Mouse (Mus musculus) liver, embryonic 14.5 days (tissue): ENCODE measurements around the gene Dnajc21. TPM values are rescaled to one million over a fixed set of nuclear protein-coding genes. Genes with fewer than 3 reads are reported as not detected.
"Not testable (repeated sequence)": the region's sequence is repeated elsewhere in the genome, so short reads cannot be mapped to it uniquely, and the experiment has no call there.

ENCODE experiments used
- ATAC-seq: fragments of 200-750 bp; cut with Nextera tagmentation; 2 replicates; pipeline ENCODE4 v1.8.0; 2017; ENCODE audit warnings: moderate number of reproducible peaks, mild to moderate bottlenecking, moderate library complexity; ENCODE audit not compliant: insufficient read depth
- DNase-seq, 3 experiments: peaks; one replicate each; pipeline ENCODE4 v3.0.0-alpha.2; 2012 to 2013; ENCODE audit warnings: low read depth in 3 of 3, low spot score in 3 of 3
- H3K27ac ChIP-seq: fragments of 300-500 bp; sonication (generic); 2 replicates; pipeline ENCODE4 v1.5.1; 2014; ENCODE audit warnings: moderate library complexity, mild to moderate bottlenecking, control low read depth, inconsistent platforms
- H3K27me3 ChIP-seq: fragments of 300-500 bp; sonication (generic); 2 replicates; pipeline ENCODE4 v1.6.1; 2014; ENCODE audit warnings: mild to moderate bottlenecking, low read length, moderate library complexity; ENCODE audit not compliant: control insufficient read depth, insufficient read depth
- H3K36me3 ChIP-seq: fragments of 300-500 bp; sonication (generic); replicated peaks from 2 replicates; pipeline ENCODE4 v1.6.1; 2014; ENCODE audit warnings: low read depth; ENCODE audit not compliant: control insufficient read depth, insufficient read depth
- H3K4me1 ChIP-seq, 2 experiments: fragments of 200-500 bp in 1 of 2; fragments of 300-500 bp in 1 of 2; sonication (generic) in 1 of 2; replicated peaks; 2 replicates each; pipeline ENCODE4 v1.6.1; 2012 to 2014; ENCODE audit warnings: antibody characterized with exemption in 1 of 2, inconsistent platforms in 1 of 2, low read length in 1 of 2; ENCODE audit not compliant: control insufficient read depth in 2 of 2, insufficient read depth in 2 of 2
- H3K4me2 ChIP-seq: fragments of 300-500 bp; sonication (generic); 2 replicates; pipeline ENCODE4 v1.6.1; 2014; ENCODE audit warnings: low read depth, mild to moderate bottlenecking, control low read depth, moderate library complexity
- H3K4me3 ChIP-seq, 2 experiments: fragments of 200-500 bp in 1 of 2; fragments of 300-500 bp in 1 of 2; sonication (generic) in 1 of 2; 2 replicates each; pipeline ENCODE4 v1.5.1; 2012 to 2014; ENCODE audit warnings: low read depth in 2 of 2, low read length in 2 of 2, mild to moderate bottlenecking in 2 of 2, control low read depth in 1 of 2, inconsistent platforms in 1 of 2, moderate library complexity in 1 of 2; ENCODE audit not compliant: insufficient read depth in 1 of 2
- H3K9ac ChIP-seq: fragments of 300-500 bp; sonication (generic); replicated peaks from 2 replicates; pipeline ENCODE4 v1.6.1; 2014; ENCODE audit warnings: mild to moderate bottlenecking, control low read depth, moderate library complexity
- H3K9me3 ChIP-seq: fragments of 300-500 bp; sonication (generic); 2 replicates; pipeline ENCODE4 v1.6.1; 2016; ENCODE audit warnings: low read length, mixed read lengths; ENCODE audit not compliant: control insufficient read depth
- CTCF ChIP-seq: IDR thresholded peaks from 2 replicates; pipeline ENCODE4 v1.5.1; 2016; ENCODE audit warnings: antibody characterized with exemption, low read depth, control low read depth
- EP300 ChIP-seq: IDR thresholded peaks from 2 replicates; pipeline ENCODE4 v1.6.1; 2016; ENCODE audit warnings: antibody characterized with exemption, low read depth
- WGBS: fragments of 180-500 bp; shearing (Covaris S2); extraction: QIAGEN DNeasy Blood & Tissue Kit; methylation state at CpG from one replicate; pipeline ENCODE4 v1.1.7; 2014; ENCODE audit not compliant: insufficient replicate concordance; 5-methylcytosine and 5-hydroxymethylcytosine counted together
- polyA plus RNA-seq, 2 experiments: library from polyadenylated mRNA; depleted of rRNA in 1 of 2; stranded (reverse) in 1 of 2; unstranded in 1 of 2; fragments of >200 nt; fragmentation: Nextera tagmentation in 1 of 2; extraction: Ambion mirVana in 1 of 2; gene quantifications; 2 replicates each; pipeline versions ENCODE4 v1.2.1 to v1.2.3; 2012 to 2014

Dnajc21 gene
- polyA plus RNA-seq, 2 experiments, result 4.9 to 5.4 TPM

GRCm38 (mm10) chr15:10499593-10499992, 29.3 kb upstream of the Dnajc21 start:
- no peaks in the 10 kb centered on the region for H3K9me3 ChIP-seq
- H3K9ac ChIP-seq, result no peak overlapping the region
- no peak overlapping the region for H3K4me3 ChIP-seq
- H3K4me2 ChIP-seq, result no peak overlapping the region
- DNase-seq (no peak), ATAC-seq (no peak)
- no peaks in the 10 kb centered on the region for H3K27me3 ChIP-seq
- 59% methylated on average over 5 of the region's 5 CpGs for WGBS
- TF ChIP-seq CTCF (no peak), EP300 (no peak)
- H3K27ac ChIP-seq, result no peak overlapping the region
- H3K4me1 ChIP-seq, result no peaks in the 10 kb centered on the region
- H3K36me3 ChIP-seq, result no peaks in the 10 kb centered on the region; the same call in 1 of the 2 replicates

- H3K9ac ChIP-seq, ATAC-seq: not testable (repeated sequence)
- WGBS, result 78% methylated on average over 1 of the region's 1 CpGs
Measured at GRCm38 (mm10) chr15:10496696-10497095, 26.4 kb upstream of the Dnajc21 start.

DNA sequence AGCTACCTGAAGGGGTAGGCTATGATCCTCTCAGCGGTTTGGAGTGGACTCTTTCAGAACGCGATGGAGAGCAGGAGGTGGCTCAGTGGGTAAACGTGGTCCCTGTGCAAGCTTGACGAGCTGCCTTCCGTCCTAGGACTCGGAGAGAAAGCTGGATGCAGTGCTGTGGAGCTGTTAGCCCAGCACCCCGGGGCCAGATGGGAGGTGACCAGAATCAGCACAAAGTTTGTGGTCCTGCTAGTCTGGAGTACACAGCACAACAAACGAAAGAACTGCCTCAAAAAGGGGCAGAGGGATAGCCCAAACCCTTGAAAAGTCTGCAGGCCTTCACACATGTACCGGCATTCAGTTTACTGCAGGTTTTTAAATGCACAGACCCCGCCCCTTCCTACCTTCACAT, 25.6 kb upstream of the Dnajc21 start:
- no peak overlapping the region for H3K4me3 ChIP-seq
- TF ChIP-seq CTCF (no peak), EP300 (no peak)
- H3K4me1 ChIP-seq, result no peaks in the 10 kb centered on the region
- peaks cover 5% of the 10 kb centered on the region for H3K36me3 ChIP-seq
- 79% methylated on average over 11 of the region's 11 CpGs for WGBS
- H3K27me3 ChIP-seq, result no peaks in the 10 kb centered on the region
- ATAC-seq, result no peak
- no peaks in the 10 kb centered on the region for H3K9me3 ChIP-seq
- H3K9ac ChIP-seq, result no peak overlapping the region
- no peak for DNase-seq
- no peak overlapping the region for H3K4me2 ChIP-seq
- no peak overlapping the region for H3K27ac ChIP-seq

More at GRCm38 (mm10) chr15:10496696-10497095, 26.4 kb upstream of the Dnajc21 start:
- H3K27me3 ChIP-seq, H3K4me3 ChIP-seq, DNase-seq, H3K4me2 ChIP-seq, H3K27ac ChIP-seq, H3K9me3 ChIP-seq, H3K4me1 ChIP-seq, H3K36me3 ChIP-seq: not testable (repeated sequence)

- Histone ChIP-seq H3K4me3 (no peak overlapping the region), H3K4me1 (peaks cover 6% of the 10 kb centered on the region in 2 experiments), H3K4me2 (no peak overlapping the region), H3K27me3 (no peaks in the 10 kb centered on the region), H3K27ac (no peak overlapping the region), H3K9ac (no peak overlapping the region), H3K36me3 (peaks cover 11% of the 10 kb centered on the region), H3K9me3 (no peaks in the 10 kb centered on the region)
- no peak for TF ChIP-seq EP300
- TF ChIP-seq CTCF, result no peak
- DNase-seq, result no peak
- WGBS, result 89% methylated on average over 5 of the region's 5 CpGs
- ATAC-seq, result no peak
Measured at GRCm38 (mm10) chr15:10490101-10490500, 19.8 kb upstream of the Dnajc21 start.

DNA sequence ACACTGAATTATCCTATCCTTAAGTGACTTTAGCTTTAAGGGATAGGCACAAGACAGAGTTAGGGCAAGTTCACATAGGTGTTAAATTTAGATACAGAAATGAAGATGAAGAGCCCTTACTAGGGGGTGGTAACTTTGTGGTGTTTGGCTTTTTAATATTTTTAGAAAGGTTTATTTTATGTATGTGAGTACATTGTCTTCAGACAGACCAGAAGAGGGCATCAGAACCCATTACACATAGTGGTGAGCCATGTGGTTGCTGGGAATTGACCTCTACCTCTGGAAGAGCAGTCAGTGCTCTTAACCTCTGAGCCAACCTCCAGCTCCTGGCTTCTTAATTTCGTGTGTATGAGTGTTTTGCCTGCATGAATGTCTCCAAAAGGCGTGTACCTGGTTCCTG, 16.9 kb upstream of the Dnajc21 start:
- 25% methylated on average over 2 of the region's 2 CpGs for WGBS
- H3K4me3 ChIP-seq, result peak overlapping the region; percentile 53 to 85
- no peak overlapping the region for H3K27ac ChIP-seq
- H3K4me1 ChIP-seq, result peaks cover 11 to 12% of the 10 kb centered on the region in 2 experiments
- ATAC-seq (no peak), DNase-seq (no peak)
- peak overlapping the region; percentile 45 for H3K9ac ChIP-seq
- peak overlapping the region; percentile 88 for H3K4me2 ChIP-seq
- no peaks in the 10 kb centered on the region for H3K27me3 ChIP-seq
- peaks cover 15% of the 10 kb centered on the region for H3K36me3 ChIP-seq
- H3K9me3 ChIP-seq, result no peaks in the 10 kb centered on the region
- no peak for TF ChIP-seq EP300
- TF ChIP-seq CTCF, result peak; percentile 30; the same call in 1 of the 2 replicates
